Mouse (Mus musculus): Measurements from ENCODE around the gene Kirrel3.

DNA sequence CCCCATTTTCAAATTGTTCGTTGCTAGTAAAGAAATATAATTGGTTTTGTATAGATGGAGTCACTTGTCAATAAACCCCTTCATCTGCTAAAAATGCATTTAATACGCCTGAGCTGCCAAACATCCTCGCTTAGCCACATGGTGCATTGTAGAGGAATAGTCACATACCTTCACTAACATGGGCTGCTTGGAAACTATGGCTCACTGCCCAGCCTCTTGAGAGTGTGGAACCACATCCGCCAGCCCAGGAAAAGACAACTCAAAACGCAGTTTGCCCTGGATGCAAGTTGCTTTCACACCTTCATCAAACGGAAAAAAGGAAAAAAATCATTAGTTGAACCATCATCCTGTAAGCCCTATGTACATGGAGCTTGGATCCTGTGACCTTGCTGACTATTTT lies 472.0 kb downstream of the Kirrel3 start:
- TF ChIP-seq GATA1 (IDR thresholded peaks at IDR 0.05; ENCODE audit: borderline replicate concordance, low read length): no peak
- TF ChIP-seq CTCF (IDR thresholded peaks at IDR 0.05; ENCODE audit: low read depth, low read length): no peak
- TF ChIP-seq TAL1 (conservative IDR thresholded peaks at IDR 0.05; ENCODE audit: low read depth, low read length): no peak
- no peak for TF ChIP-seq POLR2AphosphoS5 (IDR thresholded peaks at IDR 0.05; ENCODE audit: insufficient replicate concordance, low read depth, low read length)
- TF ChIP-seq GATA2 (IDR thresholded peaks at IDR 0.05; ENCODE audit: borderline replicate concordance, low read depth, low read length): no peak
